Mouse (Mus musculus) ovary, adult 10 weeks (tissue): ENCODE results near the gene Ube2e2. TPM values are rescaled to one million over a fixed set of nuclear protein-coding genes. Genes with fewer than 3 reads are reported as not detected.

ENCODE experiments used
- polyA plus RNA-seq: library from polyadenylated mRNA; stranded (reverse); fragments of 350-450 nt; fragmentation: Illumina TruSeq; extraction: RNeasy Lipid Tissue Mini Kit (QIAGEN cat#74804); gene quantifications from one replicate; pipeline ENCODE4 v1.2.3, GENCODE M21; 2014

Ube2e2 gene
- 76.5 TPM for polyA plus RNA-seq

GRCm38 (mm10) chr14:18893947-18894445, at the start of gene Ube2e2:
Ube2e2 (minus strand) TSS chr14:18894267.

